Mouse (Mus musculus) cerebellum, postnatal 10 days (tissue): ENCODE data around the gene Mark1.

Source experiments
- DNase-seq, 2 experiments: peaks; one replicate each; pipeline ENCODE4 v3.0.0; 2021; ENCODE audit warnings: mixed read lengths in 2 of 2

The Mark1 gene

GRCm38 (mm10) chr1:184999071-184999750 lies at the start of gene Mark1:
TSS of gene Mark1 (minus strand) at chr1:184999570.
- peak; percentile 70 to 71 for DNase-seq

- DNase-seq, result no peak
These were observed 48.3 kb upstream of the Mark1 start for GRCm38 (mm10) chr1:185047516-185048247.

- DNase-seq, result no peak
These were observed 47.1 kb upstream of the Mark1 start for GRCm38 (mm10) chr1:185046513-185046912.

GRCm38 (mm10) chr1:185038183-185038686 lies 38.9 kb upstream of the Mark1 start:
- no peak for DNase-seq

GRCm38 (mm10) chr1:185030565-185030964 lies 31.2 kb upstream of the Mark1 start:
- no peak for DNase-seq

- peak in 1 of 2 experiments; percentile 8 for DNase-seq
These were observed 21.2 kb upstream of the Mark1 start for GRCm38 (mm10) chr1:185020429-185021168.

GRCm38 (mm10) chr1:185012566-185012965 lies 13.2 kb upstream of the Mark1 start:
- DNase-seq, result no peak

GRCm38 (mm10) chr1:185007066-185007465 lies 7.7 kb upstream of the Mark1 start:
- DNase-seq, result no peak

- DNase-seq, result peak; percentile 82 to 87
These were observed 620 bp upstream of the Mark1 start for GRCm38 (mm10) chr1:184999780-185000599.

GRCm38 (mm10) chr1:184998631-184999030 lies 739 bp downstream of the Mark1 start:
- DNase-seq, result no peak

- DNase-seq, result peak in 1 of 2 experiments; percentile 17
These were observed 1.2 kb downstream of the Mark1 start for GRCm38 (mm10) chr1:184998161-184998560.

- no peak for DNase-seq
These were observed 1.9 kb downstream of the Mark1 start for GRCm38 (mm10) chr1:184997466-184997865.

- DNase-seq, result no peak
These were observed 4.0 kb downstream of the Mark1 start for GRCm38 (mm10) chr1:184995335-184995734.

GRCm38 (mm10) chr1:184991191-184991590 lies 8.2 kb downstream of the Mark1 start:
- no peak for DNase-seq

- DNase-seq, result no peak
These were observed 12.6 kb downstream of the Mark1 start for GRCm38 (mm10) chr1:184986748-184987147.

GRCm38 (mm10) chr1:184984723-184985122 lies 14.6 kb downstream of the Mark1 start:
- DNase-seq, result no peak

GRCm38 (mm10) chr1:184983751-184984150 lies 15.6 kb downstream of the Mark1 start:
- DNase-seq, result no peak

GRCm38 (mm10) chr1:184972214-184972776 lies 27.1 kb downstream of the Mark1 start:
- DNase-seq, result no peak

- DNase-seq, result no peak
These were observed 30.0 kb downstream of the Mark1 start for GRCm38 (mm10) chr1:184969374-184969773.

- DNase-seq, result peak; percentile 82
These were observed 33.5 kb downstream of the Mark1 start for GRCm38 (mm10) chr1:184965682-184966360.

GRCm38 (mm10) chr1:184963121-184963693 lies 36.2 kb downstream of the Mark1 start:
- peak; percentile 17 to 20 for DNase-seq
